Comparison of ENCODE assay signal across 30 mouse cellular contexts in the genomic region with DNA sequence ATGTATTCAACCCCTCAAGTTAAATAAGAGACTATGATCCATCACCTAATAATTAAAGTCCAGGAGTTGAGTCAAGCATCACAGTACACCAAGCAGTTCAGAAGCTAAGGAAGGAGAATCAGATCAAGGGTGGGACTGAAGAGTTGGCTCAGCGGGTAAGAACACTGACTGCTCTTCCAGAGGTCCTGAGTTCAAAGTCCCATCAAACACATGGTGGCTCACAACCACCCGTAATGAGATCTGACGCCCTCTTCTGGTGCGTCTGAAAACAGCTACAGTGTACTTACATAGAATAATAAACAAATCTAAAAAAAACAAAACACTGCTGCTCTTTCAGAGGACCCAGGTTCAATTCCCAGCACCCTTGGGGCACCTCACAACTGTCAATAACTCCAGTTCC. TPM values are rescaled to one million over a fixed set of nuclear protein-coding genes. Genes with fewer than 3 reads are reported as not detected.
DNase-seq lines count a peak whose midpoint lies in the region; ATAC-seq and TF ChIP-seq lines count a peak whose summit lies in the region.
"Had no signal": no experiment of that assay in that cellular context is flagged by ENCODE, and none has a peak within 500 bp of the region (broad histone marks: within the 10 kb centered on the region; RNA-seq: fewer than 3 reads in every experiment).

No protein-coding gene starts in this region.

- H3K4me2 ChIP-seq in intestine, postnatal 0 days (replicated peaks; ENCODE audit: low read depth) = no peak overlapping the region
- H3K4me2 ChIP-seq in intestine, embryonic 16.5 days (ENCODE audit: low read depth, low read length) = no peak overlapping the region
- no peak overlapping the region for H3K4me2 ChIP-seq in liver, postnatal 0 days (ENCODE audit: low read depth, low read length)
- no peak overlapping the region for H3K4me2 ChIP-seq in liver, embryonic 11.5 days
- H3K4me2 ChIP-seq: embryonic facial prominence, embryonic 13.5 days; forebrain, embryonic 13.5 days; heart, embryonic 12.5 days; heart, embryonic 15.5 days; hindbrain, embryonic 13.5 days; intestine, embryonic 15.5 days had no signal

- H3K9ac ChIP-seq in intestine, postnatal 0 days (ENCODE audit: low read depth, low read length) = no peak overlapping the region
- H3K9ac ChIP-seq in intestine, embryonic 16.5 days (ENCODE audit: low read depth, low read length) = no peak overlapping the region
- H3K9ac ChIP-seq in liver, postnatal 0 days (replicated peaks) = no peak overlapping the region
- H3K9ac ChIP-seq in liver, embryonic 11.5 days (ENCODE audit: low read depth, low read length) = no peak overlapping the region
- no peak overlapping the region for H3K9ac ChIP-seq in ES-E14 (ENCODE audit: insufficient read depth, low read depth, low read length, poor library complexity, severe bottlenecking)
- H3K9ac ChIP-seq: embryonic facial prominence, embryonic 13.5 days; forebrain, embryonic 13.5 days; heart, embryonic 12.5 days; heart, embryonic 15.5 days; hindbrain, embryonic 13.5 days; intestine, embryonic 15.5 days had no signal

- no peak overlapping the region for H3K4me3 ChIP-seq in intestine, postnatal 0 days (ENCODE audit: low read depth, low read length)
- no peak overlapping the region for H3K4me3 ChIP-seq in intestine, embryonic 16.5 days (ENCODE audit: low read length)
- no peak overlapping the region for H3K4me3 ChIP-seq in liver, postnatal 0 days (ENCODE audit: low read depth, low read length)
- no peak overlapping the region for H3K4me3 ChIP-seq in liver, embryonic 11.5 days (ENCODE audit: low read depth, low read length)
- no peak overlapping the region for H3K4me3 ChIP-seq in ES-E14 (ENCODE audit: insufficient read depth in 1 of 2, low read depth in 1 of 2, low read length in 2 of 2, poor library complexity in 1 of 2, severe bottlenecking in 1 of 2)
- H3K4me3 ChIP-seq: embryonic facial prominence, embryonic 10.5 days; embryonic facial prominence, embryonic 13.5 days; erythroblast, embryonic 14.5 days; forebrain, embryonic 13.5 days; heart, embryonic 12.5 days; heart, embryonic 15.5 days; hindbrain, embryonic 10.5 days; hindbrain, embryonic 13.5 days; intestine, embryonic 15.5 days had no signal

- no peak for ATAC-seq in intestine, postnatal 0 days
- no peak for ATAC-seq in intestine, embryonic 16.5 days
- no peak for ATAC-seq in liver, postnatal 0 days
- ATAC-seq in liver, embryonic 11.5 days (replicated peaks; ENCODE audit: low FRiP score) = no peak
- ATAC-seq: forebrain, embryonic 13.5 days; forebrain, embryonic 16.5 days; hindbrain, embryonic 16.5 days; intestine, embryonic 15.5 days had no signal

- H3K4me1 ChIP-seq in intestine, postnatal 0 days (replicated peaks; ENCODE audit: control insufficient read depth, insufficient read depth, low read length) = no peaks in the 10 kb centered on the region
- H3K4me1 ChIP-seq in intestine, embryonic 16.5 days (ENCODE audit: control insufficient read depth, insufficient read depth, low read length) = no peaks in the 10 kb centered on the region
- H3K4me1 ChIP-seq in liver, postnatal 0 days (ENCODE audit: insufficient read depth) = no peaks in the 10 kb centered on the region
- H3K4me1 ChIP-seq in liver, embryonic 11.5 days (replicated peaks; ENCODE audit: control insufficient read depth, insufficient read depth, low read length) = no peaks in the 10 kb centered on the region
- peaks cover 0 to 7% of the 10 kb centered on the region in 2 experiments; a peak in 2 of 4 replicates for H3K4me1 ChIP-seq in ES-E14 (ENCODE audit: control insufficient read depth in 2 of 2, insufficient read depth in 2 of 2, low read length in 2 of 2, poor library complexity in 1 of 2)
- H3K4me1 ChIP-seq: embryonic facial prominence, embryonic 13.5 days; forebrain, embryonic 13.5 days; heart, embryonic 12.5 days; heart, embryonic 15.5 days; hindbrain, embryonic 10.5 days; hindbrain, embryonic 13.5 days; intestine, embryonic 15.5 days had no signal

- TF ChIP-seq CTCF in intestine, postnatal 0 days (IDR thresholded peaks at IDR 0.05; ENCODE audit: low read depth) = peak; percentile 15; the same call in 1 of the 2 replicates
- 0 out of 2 replicates have a peak, but pooled peaks have one; percentile 14 for TF ChIP-seq CTCF in liver, postnatal 0 days (IDR thresholded peaks at IDR 0.05; ENCODE audit: low read depth)

- 76% methylated on average over 4 of the region's 4 CpGs for WGBS in intestine, postnatal 0 days
- WGBS in intestine, embryonic 16.5 days = 82% methylated on average over 4 of the region's 4 CpGs
- WGBS in liver, postnatal 0 days (ENCODE audit: insufficient replicate concordance) = 70% methylated on average over 4 of the region's 4 CpGs
- WGBS in liver, embryonic 11.5 days = 74% methylated on average over 4 of the region's 4 CpGs

- no peaks in the 10 kb centered on the region for H3K36me3 ChIP-seq in intestine, postnatal 0 days (ENCODE audit: control insufficient read depth, insufficient read depth)
- H3K36me3 ChIP-seq in intestine, embryonic 16.5 days (ENCODE audit: control insufficient read depth, insufficient read depth, low read length) = 0 out of 2 replicates have a peak, but pooled peaks cover 4% of the 10 kb centered on the region
- no peaks in the 10 kb centered on the region for H3K36me3 ChIP-seq in liver, postnatal 0 days (replicated peaks; ENCODE audit: insufficient read depth, low read length)
- H3K36me3 ChIP-seq in liver, embryonic 11.5 days (ENCODE audit: control insufficient read depth, insufficient read depth, low read length) = peaks cover 2% of the 10 kb centered on the region; the same call in 1 of the 2 replicates
- peaks cover 6% of the 10 kb centered on the region; the same call in 1 of the 2 replicates for H3K36me3 ChIP-seq in ES-E14 (ENCODE audit: control insufficient read depth, insufficient read depth, low read length, poor library complexity, severe bottlenecking)

- DNase-seq in liver, postnatal 0 days = no peak
- no peak for DNase-seq in liver, embryonic 11.5 days (ENCODE audit: low spot score)
- no peak for DNase-seq in ES-E14 (ENCODE audit: low read depth, low spot score)
- DNase-seq in naive thymus-derived CD4-positive, alpha-beta T cell, adult 2 months (ENCODE audit: low read depth) = peak; percentile 33
- DNase-seq in lung, postnatal 10 days = no peak
- no peak for DNase-seq in cerebellum, postnatal 25 days
- DNase-seq: adrenal gland, postnatal 10 days; adrenal gland, postnatal 36 days; cerebellum, adult 2 months; cerebellum, adult 9-11 months; cerebellum, postnatal 36 days; embryo, embryonic 11 days; gastrocnemius, postnatal 10 days; gastrocnemius, postnatal 36 days; heart, adult 18-20 months; heart, postnatal 10 days; heart, postnatal 36 days had no signal

- TF ChIP-seq EP300 in liver, postnatal 0 days (IDR thresholded peaks at IDR 0.05; ENCODE audit: low read depth) = no peak

- in situ Hi-C loops in ES-E14 (cut with MboI; ENCODE audit: low sequenced_read_pairs in 2 of 2, unreplicated experiment in 2 of 2) = no loop called here

- no peak overlapping the region for H3K27ac ChIP-seq in intestine, postnatal 0 days (ENCODE audit: low read depth, low read length)
- no peak overlapping the region for H3K27ac ChIP-seq in intestine, embryonic 16.5 days (ENCODE audit: low read length)
- H3K27ac ChIP-seq in liver, postnatal 0 days (ENCODE audit: low read depth) = no peak overlapping the region
- H3K27ac ChIP-seq in liver, embryonic 11.5 days (ENCODE audit: low read depth, low read length) = no peak overlapping the region
- H3K27ac ChIP-seq in ES-E14 (ENCODE audit: insufficient read depth, low read depth, low read length, poor library complexity, severe bottlenecking) = no peak overlapping the region
- H3K27ac ChIP-seq: embryonic facial prominence, embryonic 10.5 days; embryonic facial prominence, embryonic 13.5 days; forebrain, embryonic 13.5 days; heart, embryonic 15.5 days; hindbrain, embryonic 10.5 days; hindbrain, embryonic 13.5 days; intestine, embryonic 15.5 days had no signal

- no peaks in the 10 kb centered on the region for H3K9me3 ChIP-seq in intestine, postnatal 0 days (ENCODE audit: control insufficient read depth)
- no peaks in the 10 kb centered on the region for H3K9me3 ChIP-seq in intestine, embryonic 16.5 days (ENCODE audit: control insufficient read depth, low read length)
- H3K9me3 ChIP-seq in liver, postnatal 0 days (ENCODE audit: low read length) = no peaks in the 10 kb centered on the region
- H3K9me3 ChIP-seq in liver, embryonic 11.5 days (ENCODE audit: control insufficient read depth, low read length) = no peaks in the 10 kb centered on the region
- no peaks in the 10 kb centered on the region for H3K9me3 ChIP-seq in ES-E14 (ENCODE audit: control insufficient read depth, insufficient read depth, low read depth, low read length)
- H3K9me3 ChIP-seq: embryonic facial prominence, embryonic 10.5 days; embryonic facial prominence, embryonic 13.5 days; forebrain, embryonic 13.5 days; heart, embryonic 12.5 days; heart, embryonic 15.5 days; hindbrain, embryonic 10.5 days; hindbrain, embryonic 13.5 days; intestine, embryonic 15.5 days had no signal

- no peaks in the 10 kb centered on the region for H3K27me3 ChIP-seq in intestine, postnatal 0 days (replicated peaks; ENCODE audit: control insufficient read depth, insufficient read depth, low read length)
- H3K27me3 ChIP-seq in intestine, embryonic 16.5 days (replicated peaks; ENCODE audit: control insufficient read depth, insufficient read depth, low read length) = no peaks in the 10 kb centered on the region
- no peaks in the 10 kb centered on the region for H3K27me3 ChIP-seq in liver, postnatal 0 days (ENCODE audit: insufficient read depth, low read length)
- H3K27me3 ChIP-seq in liver, embryonic 11.5 days (replicated peaks; ENCODE audit: control insufficient read depth, insufficient read depth, low read length) = no peaks in the 10 kb centered on the region
- H3K27me3 ChIP-seq: embryonic facial prominence, embryonic 13.5 days; forebrain, embryonic 13.5 days; heart, embryonic 12.5 days; heart, embryonic 15.5 days; hindbrain, embryonic 13.5 days; intestine, embryonic 15.5 days had no signal

TF ChIP-seq in ES-E14, 5 proteins besides CTCF, POLR2A, EP300 and RAD21 (continues in another document):
- TF ChIP-seq MAFK (IDR thresholded peaks at IDR 0.05; ENCODE audit: insufficient read depth, low read depth, low read length) = no peak

RNA-seq across cellular contexts. Expression of a gene that starts 34.0 kb away (rescaled TPM):
- polyA plus RNA-seq in intestine, postnatal 0 days (2015; fragmentation: Nextera tagmentation; extraction: Ambion mirVana) = 3.0 and 5.2 TPM in 2 replicates
- polyA plus RNA-seq in intestine, embryonic 16.5 days (2015; fragmentation: Nextera tagmentation; extraction: Ambion mirVana) = 10.6 and 11.1 TPM in 2 replicates
- 0.97 and 0.99 TPM in 2 replicates for polyA plus RNA-seq in liver, postnatal 0 days (2015; fragmentation: Nextera tagmentation; extraction: Ambion mirVana)
- polyA plus RNA-seq in liver, embryonic 11.5 days (2014; fragmentation: Nextera tagmentation; extraction: Ambion mirVana) = 11.7 and 12.9 TPM in 2 replicates
- 307 and 557 TPM in 2 replicates for total RNA-seq in ES-E14 (2012; rRNA removed)
- polyA plus RNA-seq: erythroblast, embryonic 14.5 days had no signal

RNA-seq across cellular contexts. Expression of a gene that starts 45.6 kb away (rescaled TPM):
- polyA plus RNA-seq in intestine, postnatal 0 days (2015; fragmentation: Nextera tagmentation; extraction: Ambion mirVana) = 14.6 and 16.3 TPM in 2 replicates
- polyA plus RNA-seq in intestine, embryonic 16.5 days (2015; fragmentation: Nextera tagmentation; extraction: Ambion mirVana) = 13.2 and 13.6 TPM in 2 replicates
- polyA plus RNA-seq in liver, postnatal 0 days (2015; fragmentation: Nextera tagmentation; extraction: Ambion mirVana) = 13.9 and 14.3 TPM in 2 replicates
- 13.5 and 15.7 TPM in 2 replicates for polyA plus RNA-seq in liver, embryonic 11.5 days (2014; fragmentation: Nextera tagmentation; extraction: Ambion mirVana)
- 12.8 and 16.3 TPM in 2 replicates for total RNA-seq in ES-E14 (2012; rRNA removed)
